Mouse (Mus musculus) Patski (cell line): Measurements from ENCODE around the gene Pax6. TPM values are rescaled to one million over a fixed set of nuclear protein-coding genes. Genes with fewer than 3 reads are reported as not detected.

Experiments
- ATAC-seq: fragments of 100-300 bp; one replicate; pipeline ENCODE4 v1.8.0; 2021
- CTCF ChIA-PET: fragments of 350-600 bp; sonication (Branson Sonifier 250); formaldehyde crosslinking; loops from one replicate; lab custom pipeline; 2022; ENCODE audit warnings: inconsistent platforms; lab: Charles Lee
- POLR2A ChIA-PET: fragments of 350-600 bp; sonication (Branson Sonifier 250); formaldehyde crosslinking; loops from one replicate; lab custom pipeline; 2022; ENCODE audit warnings: antibody characterized with exemption, inconsistent platforms; lab: Charles Lee
- DNase-seq: peaks from one replicate; pipeline ENCODE4 v3.0.0-alpha.2; 2011; ENCODE audit warnings: low read depth, low spot score
- H3K27me3 ChIP-seq: fragments of 371-371 bp; one replicate; pipeline ENCODE4 v1.5.1; 2021
- CTCF ChIP-seq: fragments of 100-300 bp; IDR thresholded peaks from one replicate; pipeline ENCODE4 v1.5.1; 2021
- in situ Hi-C: fragments of 300-500 bp; cut with MboI; formaldehyde crosslinking; loops from 3 replicates; pipeline ENCODE4 v1.11.1; 2018; ENCODE audit warnings: low pct_unique_long_range_greater_than_20kb, mixed read lengths
- polyA plus RNA-seq: library from polyadenylated mRNA; unstranded; gene quantifications from one replicate; pipeline ENCODE4 v1.2.3, GENCODE M21; 2021

Gene Pax6
- polyA plus RNA-seq, 1 experiment from 2014 or later = not detected

- no peak for TF ChIP-seq CTCF
- ATAC-seq (no peak), DNase-seq (no peak)
- POLR2A ChIA-PET = no interaction called here
- H3K27me3 ChIP-seq = no peaks in the 10 kb centered on the region
- CTCF ChIA-PET = interaction anchor here (0.8 kb wide), 1 partner anchor 10 kb away, joined by 3 read pairs; no protein-coding TSS in a partner anchor
- in situ Hi-C loops = no loop called here
Measured at GRCm38 (mm10) chr2:105746896-105747295, 78.2 kb downstream of the Pax6 start.

Other genes starting within 250 kb of the Pax6 start
- gene Elp4, start 235.7 kb downstream of the Pax6 start, polyA plus RNA-seq = 13.5 TPM
- 33.0 TPM for gene Immp1l, start 235.7 kb downstream of the Pax6 start, polyA plus RNA-seq